Mouse (Mus musculus) lung, adult 2 months (tissue): ENCODE results near the gene Brap.

ENCODE experiments used
- CTCF ChIP-seq: fragments of 200-500 bp; IDR thresholded peaks from 2 replicates; pipeline ENCODE4 v1.5.1; 2011; ENCODE audit warnings: mild to moderate bottlenecking, low read length, control low read depth; ENCODE audit not compliant: insufficient read depth
- POLR2A ChIP-seq: fragments of 200-500 bp; IDR thresholded peaks from 2 replicates; pipeline ENCODE4 v1.6.1; 2011; ENCODE audit warnings: low read depth, mild to moderate bottlenecking, control low read depth, low read length, borderline replicate concordance; ENCODE audit errors: extremely low read depth

DNA sequence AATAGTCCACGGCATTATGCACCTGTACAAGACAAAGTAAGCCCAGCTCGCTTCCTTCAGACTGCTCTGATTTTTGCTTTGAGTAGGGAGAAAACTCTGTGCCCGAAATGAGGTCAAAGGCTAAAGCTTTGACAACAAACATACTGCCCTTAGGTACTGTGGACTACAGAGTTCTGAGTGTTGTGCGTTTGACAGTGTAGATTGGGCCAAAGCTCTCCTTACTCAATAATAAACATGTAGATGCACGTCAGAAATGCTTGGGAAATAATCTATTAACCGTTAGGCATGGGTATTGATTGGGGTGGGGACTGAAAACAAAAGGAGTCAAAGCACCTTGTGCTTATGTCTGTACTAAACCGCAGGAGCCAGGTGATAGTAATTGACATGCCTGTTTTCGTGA, 3.1 kb downstream of the Brap start:
- no peak for TF ChIP-seq CTCF
- TF ChIP-seq POLR2A: no peak
